Mouse (Mus musculus) forebrain, postnatal 0 days (tissue): ENCODE measurements at regions not wholly inside any gene's neighbourhood (a gene's known extent, or its start where the extent isn't known, plus 50 kb on each side); places are given as distances from the start of the nearest gene placed in this dataset.
A peak's percentile ranks its signal among the peaks of the same experiment; 100 is the strongest.

ENCODE experiments used
- ATAC-seq: fragments of 200-750 bp; cut with Nextera tagmentation; 2 replicates; pipeline ENCODE4 v1.8.0; 2017; ENCODE audit warnings: mild to moderate bottlenecking, moderate library complexity
- DNase-seq: peaks from one replicate; pipeline ENCODE4 v3.0.0-alpha.2; 2015
- H3K27ac ChIP-seq: fragments of 300-500 bp; sonication (generic); 2 replicates; pipeline ENCODE4 v1.5.1; 2014; ENCODE audit warnings: low read depth, mild to moderate bottlenecking, antibody characterized with exemption, low read length, moderate library complexity, mixed read lengths
- H3K27me3 ChIP-seq: fragments of 300-500 bp; sonication (generic); 2 replicates; pipeline ENCODE4 v1.6.1; 2014; ENCODE audit warnings: mild to moderate bottlenecking, low read length, mixed read lengths; ENCODE audit not compliant: insufficient read depth
- H3K36me3 ChIP-seq: fragments of 300-500 bp; sonication (generic); 2 replicates; pipeline ENCODE4 v1.6.1; 2014; ENCODE audit warnings: mild to moderate bottlenecking, moderate library complexity; ENCODE audit not compliant: insufficient read depth
- H3K4me1 ChIP-seq: fragments of 300-500 bp; sonication (generic); 2 replicates; pipeline ENCODE4 v1.6.1; 2014; ENCODE audit warnings: antibody characterized with exemption; ENCODE audit not compliant: insufficient read depth
- H3K4me2 ChIP-seq: fragments of 300-500 bp; sonication (generic); 2 replicates; pipeline ENCODE4 v1.6.1; 2014; ENCODE audit warnings: low read depth, mild to moderate bottlenecking, moderate library complexity
- H3K4me3 ChIP-seq: fragments of 300-500 bp; sonication (generic); 2 replicates; pipeline ENCODE4 v1.5.1; 2014; ENCODE audit warnings: low read depth, low read length, mixed read lengths
- H3K9ac ChIP-seq: fragments of 300-500 bp; sonication (generic); 2 replicates; pipeline ENCODE4 v1.6.1; 2014; ENCODE audit warnings: mild to moderate bottlenecking
- H3K9me3 ChIP-seq: fragments of 300-500 bp; sonication (generic); 2 replicates; pipeline ENCODE4 v1.6.1; 2016; ENCODE audit warnings: low read length
- CTCF ChIP-seq: sonication (generic); IDR thresholded peaks from 2 replicates; pipeline ENCODE4 v1.5.1; 2016; ENCODE audit warnings: antibody characterized with exemption, control low read depth, low read depth
- WGBS: fragments of 180-500 bp; shearing (Covaris S2); extraction: QIAGEN DNeasy Blood & Tissue Kit; methylation state at CpG from one replicate; pipeline ENCODE4 v1.1.7; 2014; 5-methylcytosine and 5-hydroxymethylcytosine counted together

- no peak for TF ChIP-seq CTCF
- no peak overlapping the region for H3K4me2 ChIP-seq
- ATAC-seq (no peak), DNase-seq (no peak)
- H3K9me3 ChIP-seq = no peaks in the 10 kb centered on the region
- H3K4me1 ChIP-seq = no peaks in the 10 kb centered on the region
- no peak overlapping the region for H3K27ac ChIP-seq
- 94% methylated on average over 3 of the region's 3 CpGs for WGBS
- H3K4me3 ChIP-seq = no peak overlapping the region
- H3K36me3 ChIP-seq = no peaks in the 10 kb centered on the region
- no peak overlapping the region for H3K9ac ChIP-seq
- H3K27me3 ChIP-seq = peaks cover 16% of the 10 kb centered on the region
Observed at GRCm38 (mm10) chr8:115420536-115420935, 287.1 kb downstream of the Maf start.

DNA sequence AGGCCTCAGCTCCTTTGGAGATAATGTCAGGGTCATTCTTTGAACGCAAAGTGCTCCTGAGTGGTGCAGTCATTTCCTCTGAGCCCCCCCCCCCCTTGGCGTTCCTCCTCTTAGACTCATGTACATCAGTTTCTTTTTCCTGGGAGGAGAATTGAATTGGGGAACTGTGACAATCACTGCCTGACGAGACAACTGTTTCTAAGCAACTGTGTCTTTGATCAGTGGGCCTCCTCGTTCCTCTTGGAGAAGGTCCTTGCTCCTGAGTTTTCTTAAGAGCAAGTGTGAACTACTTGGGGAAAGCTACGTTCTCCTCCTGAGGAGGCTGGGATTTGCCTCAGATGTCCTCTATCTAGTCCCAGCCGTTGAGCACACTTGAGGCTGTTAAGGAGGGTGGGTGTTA is 287.5 kb downstream of the Maf start:
- Histone ChIP-seq H3K9me3 (no peaks in the 10 kb centered on the region), H3K4me2 (no peak overlapping the region), H3K27ac (no peak overlapping the region), H3K27me3 (peaks cover 18% of the 10 kb centered on the region), H3K9ac (no peak overlapping the region), H3K4me3 (no peak overlapping the region), H3K36me3 (no peaks in the 10 kb centered on the region), H3K4me1 (no peaks in the 10 kb centered on the region)
- ATAC-seq (no peak), DNase-seq (no peak)
- 59% methylated on average over 6 of the region's 6 CpGs for WGBS
- TF ChIP-seq CTCF = no peak

DNA sequence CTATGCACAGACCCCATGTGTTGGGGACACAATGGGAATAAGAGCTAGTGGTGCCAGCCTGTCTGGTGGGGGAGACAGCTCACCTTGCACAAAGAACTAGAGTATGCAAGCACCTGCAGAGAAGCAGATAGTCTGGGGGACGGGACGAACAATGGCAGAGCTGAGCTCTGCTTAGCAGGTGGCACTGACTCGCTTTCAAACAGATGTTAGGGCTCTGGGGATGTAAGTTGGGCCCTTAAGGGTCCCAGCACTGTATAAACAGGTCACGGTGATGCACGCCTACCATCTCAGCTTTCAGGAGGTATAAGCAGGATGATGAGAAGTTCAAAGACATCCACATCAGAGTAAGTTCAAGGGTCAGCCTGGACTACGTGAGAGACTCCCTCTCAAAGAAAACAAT is 289.5 kb downstream of the Maf start:
- Histone ChIP-seq H3K27ac (no peak overlapping the region), H3K9me3 (no peaks in the 10 kb centered on the region), H3K9ac (no peak overlapping the region), H3K4me1 (no peaks in the 10 kb centered on the region), H3K36me3 (no peaks in the 10 kb centered on the region), H3K4me3 (no peak overlapping the region), H3K4me2 (no peak overlapping the region), H3K27me3 (peaks cover 10% of the 10 kb centered on the region)
- TF ChIP-seq CTCF = no peak
- DNase-seq (no peak), ATAC-seq (no peak)
- WGBS = 59% methylated on average over 6 of the region's 6 CpGs

- no peak for DNase-seq
- no peaks in the 10 kb centered on the region for H3K36me3 ChIP-seq
- H3K4me1 ChIP-seq = no peaks in the 10 kb centered on the region
- TF ChIP-seq CTCF = no peak
- H3K4me3 ChIP-seq = no peak overlapping the region
- H3K9ac ChIP-seq = no peak overlapping the region
- 9% methylated on average over 7 of the region's 7 CpGs for WGBS
- no peaks in the 10 kb centered on the region for H3K9me3 ChIP-seq
- peaks cover 10% of the 10 kb centered on the region for H3K27me3 ChIP-seq
- H3K4me2 ChIP-seq = no peak overlapping the region
- no peak overlapping the region for H3K27ac ChIP-seq
- peak; percentile 62; the same call in 1 of the 2 replicates for ATAC-seq
Observed at GRCm38 (mm10) chr8:115414061-115414473, 293.5 kb downstream of the Maf start.

DNA sequence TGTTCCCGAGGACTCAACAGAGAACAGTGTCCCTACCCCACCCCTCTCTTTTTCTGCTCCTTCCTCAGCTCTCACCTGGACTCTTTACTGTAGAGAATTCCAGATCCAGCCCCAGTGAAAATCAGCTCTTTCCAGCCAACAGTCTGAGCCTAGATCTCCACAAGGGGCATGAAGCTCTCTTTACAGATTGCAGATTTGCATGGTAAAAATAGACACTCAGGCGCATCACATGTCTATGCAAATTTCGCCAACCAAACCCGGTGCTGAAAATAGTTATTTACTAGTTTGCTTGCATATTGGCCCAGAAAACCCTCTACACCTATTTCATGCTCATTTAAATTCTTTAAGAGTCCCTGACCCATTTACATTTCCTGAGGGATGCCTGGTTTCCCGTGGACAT is 295.8 kb downstream of the Maf start:
- WGBS = 63% methylated on average over 5 of the region's 5 CpGs
- Histone ChIP-seq H3K4me3 (no peak overlapping the region), H3K4me1 (no peaks in the 10 kb centered on the region), H3K9ac (no peak overlapping the region), H3K9me3 (0 out of 2 replicates have a peak, but pooled peaks cover 3% of the 10 kb centered on the region), H3K27ac (no peak overlapping the region), H3K4me2 (no peak overlapping the region), H3K27me3 (peaks cover 4% of the 10 kb centered on the region; the same call in 1 of the 2 replicates), H3K36me3 (no peaks in the 10 kb centered on the region)
- peak; percentile 22 for TF ChIP-seq CTCF
- ATAC-seq (no peak), DNase-seq (peak; percentile 31)

DNA sequence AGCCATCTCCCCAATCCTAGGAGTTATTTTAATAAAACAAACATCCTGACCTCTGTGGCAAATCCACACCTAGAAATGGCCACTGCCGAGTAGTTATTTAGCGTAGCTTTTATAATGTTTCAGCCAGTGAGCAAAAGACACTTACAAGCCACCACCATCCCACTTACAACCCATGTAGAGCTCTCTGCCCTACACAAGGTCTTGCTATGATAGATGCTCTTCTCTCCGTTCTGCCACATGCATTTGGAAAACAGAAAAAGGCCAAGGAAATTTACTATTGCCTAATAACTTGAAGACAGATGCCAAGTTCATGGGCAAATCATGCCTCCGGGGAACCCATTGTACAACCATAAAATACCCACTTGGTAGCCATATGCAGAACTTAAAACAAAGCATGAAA is 296.5 kb downstream of the Maf start:
- 94% methylated on average over 4 of the region's 4 CpGs for WGBS

GRCm38 (mm10) chr8:115410191-115410590 is 297.4 kb downstream of the Maf start:
- DNase-seq (no peak), ATAC-seq (no peak)
- 90% methylated on average over 3 of the region's 3 CpGs for WGBS
- TF ChIP-seq CTCF = no peak
- Histone ChIP-seq H3K9ac (no peak overlapping the region), H3K4me3 (no peak overlapping the region), H3K27ac (no peak overlapping the region), H3K4me1 (no peaks in the 10 kb centered on the region), H3K4me2 (no peak overlapping the region), H3K9me3 (0 out of 2 replicates have a peak, but pooled peaks cover 3% of the 10 kb centered on the region), H3K27me3 (no peaks in the 10 kb centered on the region), H3K36me3 (no peaks in the 10 kb centered on the region)

More for the DNA sequence above, 296.5 kb downstream of the Maf start:
- Histone ChIP-seq H3K27me3 (peaks cover 4% of the 10 kb centered on the region; the same call in 1 of the 2 replicates), H3K9ac (no peak overlapping the region), H3K27ac (no peak overlapping the region), H3K4me3 (no peak overlapping the region), H3K4me2 (no peak overlapping the region), H3K36me3 (no peaks in the 10 kb centered on the region), H3K4me1 (no peaks in the 10 kb centered on the region), H3K9me3 (0 out of 2 replicates have a peak, but pooled peaks cover 3% of the 10 kb centered on the region)
- ATAC-seq (no peak), DNase-seq (no peak)
- TF ChIP-seq CTCF = no peak
